Mouse (Mus musculus) gastrocnemius, postnatal 25 days (tissue): ENCODE data around the gene Sh3d21. TPM values are rescaled to one million over a fixed set of nuclear protein-coding genes. Genes with fewer than 3 reads are reported as not detected.
"Not testable (repeated sequence)": the region's sequence is repeated elsewhere in the genome, so short reads cannot be mapped to it uniquely, and the experiment has no call there.

Source experiments
- DNase-seq: peaks from one replicate; pipeline ENCODE4 v3.0.0; 2022
- total RNA-seq, 2 experiments: library from RNA; stranded (reverse); gene quantifications; 1 replicate in 1 of 2; 2 replicates in 1 of 2; pipeline ENCODE4 v1.2.3; 2021

Sh3d21 gene
- total RNA-seq, 2 experiments from 2014 or later: 0.94 to 1.3 TPM

DNA sequence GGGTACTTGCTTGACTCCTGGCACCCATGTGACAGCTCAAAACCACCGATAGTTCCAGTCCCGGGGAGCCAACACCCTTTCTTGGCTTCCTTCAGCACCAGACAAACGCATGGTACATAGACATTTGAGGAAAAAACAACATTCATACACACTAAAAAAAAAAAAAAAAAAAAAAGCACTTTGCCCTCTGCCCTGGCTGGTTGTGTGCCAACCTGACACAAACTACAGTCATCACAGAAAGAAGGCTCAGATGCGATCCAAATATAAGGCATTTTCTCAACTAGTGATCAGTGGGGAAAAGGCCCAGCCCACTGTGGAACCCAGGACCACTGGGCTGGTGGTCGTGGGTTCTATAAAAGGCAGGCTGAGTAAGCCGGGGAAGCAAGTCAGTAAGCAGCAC is 5.6 kb upstream of the Sh3d21 start:
- no peak for DNase-seq

DNA sequence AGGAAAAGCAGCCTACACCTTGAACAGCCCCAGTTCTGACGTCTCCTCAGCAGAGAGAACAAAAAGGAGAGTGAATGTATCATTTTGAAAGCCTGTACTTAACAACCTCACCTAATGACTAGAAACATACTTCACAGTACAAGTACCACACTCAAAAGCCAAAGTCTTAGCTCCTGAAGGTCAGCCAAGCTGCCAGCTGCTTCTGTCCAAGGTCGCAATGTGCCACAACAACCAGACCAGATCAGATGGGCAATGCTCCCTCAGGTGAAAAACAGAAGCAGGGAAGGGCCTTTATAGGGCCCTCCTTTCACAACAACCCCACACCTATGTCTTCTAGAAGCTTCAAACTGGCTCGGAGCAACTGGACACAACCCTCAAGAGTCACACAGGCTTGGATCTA is 2.8 kb upstream of the Sh3d21 start:
- DNase-seq: no peak

DNA sequence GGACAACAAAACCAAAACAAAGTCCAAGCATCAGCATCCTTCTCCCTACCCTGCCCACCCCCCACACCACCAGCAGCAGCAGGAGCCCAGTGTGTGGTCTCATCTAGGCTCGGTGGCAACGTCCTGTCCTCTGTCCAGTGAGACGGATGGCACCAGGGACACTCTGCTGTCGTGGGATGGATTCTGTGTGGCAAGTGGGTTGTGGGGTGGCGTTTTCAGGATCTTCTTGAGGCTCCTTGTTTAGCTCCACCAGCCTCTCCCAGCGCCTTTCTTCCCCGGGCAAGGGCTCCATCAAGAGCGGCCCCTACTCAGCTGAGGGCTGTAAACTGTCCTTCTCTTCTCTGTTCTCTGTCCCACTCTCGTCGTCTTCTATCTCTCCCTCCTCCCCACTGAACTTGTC is 1.8 kb upstream of the Sh3d21 start:
- DNase-seq: not testable (repeated sequence)

DNA sequence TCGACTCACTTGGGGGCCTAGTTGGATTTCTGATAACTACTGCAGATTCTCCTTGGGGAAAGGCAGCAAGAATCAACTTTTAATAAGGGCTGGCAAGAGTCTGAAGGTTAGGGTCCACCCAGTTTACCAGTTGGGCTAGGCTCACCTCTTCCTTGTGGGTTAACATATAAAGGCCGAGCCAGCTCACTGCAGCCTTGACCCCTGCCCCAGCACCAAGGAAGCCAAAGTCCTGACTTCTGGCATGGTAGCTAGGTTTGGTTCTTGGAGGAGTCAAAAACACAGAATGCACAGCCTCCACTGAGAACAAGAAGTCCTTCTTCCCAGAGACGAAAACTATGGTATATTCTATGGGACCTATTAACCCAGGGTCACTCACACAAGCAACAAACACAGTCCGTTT is 394 bp upstream of the Sh3d21 start:
- no peak for DNase-seq

DNA sequence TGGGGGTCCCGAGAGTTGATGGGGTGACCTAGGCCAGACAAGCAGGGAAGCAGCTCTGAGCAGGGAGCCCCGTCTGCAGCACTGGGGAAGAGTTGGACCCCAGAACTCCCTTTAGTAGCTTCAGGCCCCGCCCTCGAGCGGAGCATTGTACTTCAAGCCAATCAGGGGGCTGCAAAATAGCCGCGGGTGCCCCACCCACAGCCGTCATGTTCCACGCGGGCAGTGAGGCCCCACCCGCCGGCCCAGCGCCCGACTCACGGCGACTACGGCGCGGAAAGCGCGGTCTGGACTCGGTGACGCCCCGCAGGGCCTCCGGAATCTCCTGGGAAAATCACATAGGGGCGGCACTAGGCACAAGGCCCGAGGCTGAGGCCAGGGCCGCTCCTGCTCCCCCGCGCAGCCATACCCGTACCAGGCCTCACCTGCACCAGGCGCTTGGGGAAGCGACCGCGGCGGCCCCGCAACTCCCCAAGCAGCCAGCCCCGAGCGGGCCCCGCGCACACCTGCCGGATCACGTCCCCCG is 686 bp downstream of the Sh3d21 start:
- peak; percentile 92 for DNase-seq

DNA sequence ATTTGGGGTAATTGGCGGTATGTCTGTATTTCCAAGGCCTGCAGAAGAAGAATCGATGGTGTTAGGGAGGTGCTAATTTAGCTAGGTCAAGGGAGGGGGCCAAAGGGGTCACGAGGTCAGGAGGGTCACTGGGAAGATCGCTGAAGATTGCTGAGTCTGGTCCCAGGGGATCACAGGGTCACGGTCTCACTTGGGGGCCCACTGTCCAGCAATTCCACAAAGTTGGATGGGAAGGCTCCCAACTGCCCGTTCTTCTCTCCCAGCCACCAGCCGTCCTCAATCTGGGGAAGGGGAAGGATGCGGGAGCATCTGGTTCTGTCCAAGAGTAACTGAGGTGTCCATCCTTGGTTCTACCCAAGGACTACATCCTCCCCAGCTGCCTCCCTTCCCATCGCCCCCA is 1.3 kb downstream of the Sh3d21 start:
- no peak for DNase-seq

DNA sequence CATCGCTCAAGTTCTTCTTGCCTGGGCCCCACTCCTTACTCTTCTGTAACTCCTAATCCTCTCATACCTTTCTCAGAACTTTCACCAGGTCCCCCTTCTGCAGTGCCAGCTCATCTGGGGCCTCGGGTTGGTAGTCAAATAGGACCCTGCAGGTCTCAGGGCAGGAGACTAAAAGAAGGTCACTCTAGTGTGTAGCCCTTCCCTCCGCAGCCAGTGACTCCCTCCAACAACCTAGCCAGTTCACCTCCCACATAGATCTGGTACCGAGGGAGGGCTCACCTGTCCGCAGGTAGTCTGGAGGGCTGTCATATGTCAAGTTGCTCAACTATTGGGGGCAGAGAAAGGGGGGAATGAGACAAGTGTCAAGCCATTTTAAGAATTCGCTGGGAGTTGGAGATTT is 1.8 kb downstream of the Sh3d21 start:
- DNase-seq: no peak

DNA sequence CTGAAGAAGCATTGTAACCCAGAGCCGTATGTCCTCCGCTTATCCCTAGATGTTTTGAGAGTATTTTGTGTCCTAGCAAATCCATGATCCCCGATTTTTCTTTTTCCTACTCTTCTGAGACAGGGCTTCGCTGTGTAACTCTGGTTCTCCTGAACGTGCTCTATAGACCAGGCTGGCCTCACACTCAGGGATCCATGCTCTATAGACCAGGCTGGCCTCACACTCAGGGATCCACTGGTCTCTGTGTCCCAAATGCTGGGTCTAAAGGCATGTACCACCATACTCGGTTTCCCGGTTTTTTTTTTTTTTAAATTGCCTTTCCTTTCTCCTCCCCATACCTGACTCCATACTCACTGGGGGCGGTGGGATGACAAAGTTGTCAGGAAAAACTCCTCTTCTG is 2.3 kb downstream of the Sh3d21 start:
- DNase-seq: no peak

DNA sequence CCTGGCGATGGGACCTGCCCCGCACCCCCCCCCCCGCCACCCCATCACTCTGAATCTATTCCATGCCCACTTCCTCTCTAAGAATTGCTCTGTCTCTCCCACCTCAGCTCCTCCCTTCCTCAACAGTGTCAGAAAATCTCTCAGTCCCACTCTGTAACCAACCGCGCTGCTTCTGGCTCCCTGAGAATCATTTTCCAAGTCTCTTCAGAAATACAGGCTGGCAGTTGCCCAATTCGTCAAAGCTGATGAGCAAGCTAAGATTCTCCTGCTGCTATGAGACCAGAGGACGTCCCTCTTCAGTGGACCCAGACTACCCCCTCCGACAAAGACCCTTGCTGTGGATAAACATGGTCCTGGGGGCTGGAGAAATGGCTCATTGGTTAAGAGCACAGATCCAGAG is 3.8 kb downstream of the Sh3d21 start:
- no peak for DNase-seq

DNA sequence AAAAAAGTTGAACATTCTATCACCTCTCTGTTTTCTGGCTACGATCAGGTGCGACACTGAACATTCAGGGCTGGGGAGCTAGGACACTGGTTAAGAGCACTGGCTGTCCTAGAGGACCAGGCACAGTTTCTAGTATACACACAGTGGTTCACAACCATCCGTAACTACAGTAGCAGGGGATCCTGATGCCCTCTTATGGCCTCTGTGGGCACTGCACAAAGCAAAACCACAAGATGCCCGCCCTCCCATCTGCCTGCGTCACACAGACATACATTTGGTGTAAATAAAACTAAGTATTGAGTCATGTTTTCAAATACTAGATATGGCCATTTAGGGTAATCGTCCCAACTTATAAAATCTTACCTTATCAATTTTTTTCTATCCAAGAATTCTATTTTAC is 5.7 kb downstream of the Sh3d21 start:
- DNase-seq: no peak

DNA sequence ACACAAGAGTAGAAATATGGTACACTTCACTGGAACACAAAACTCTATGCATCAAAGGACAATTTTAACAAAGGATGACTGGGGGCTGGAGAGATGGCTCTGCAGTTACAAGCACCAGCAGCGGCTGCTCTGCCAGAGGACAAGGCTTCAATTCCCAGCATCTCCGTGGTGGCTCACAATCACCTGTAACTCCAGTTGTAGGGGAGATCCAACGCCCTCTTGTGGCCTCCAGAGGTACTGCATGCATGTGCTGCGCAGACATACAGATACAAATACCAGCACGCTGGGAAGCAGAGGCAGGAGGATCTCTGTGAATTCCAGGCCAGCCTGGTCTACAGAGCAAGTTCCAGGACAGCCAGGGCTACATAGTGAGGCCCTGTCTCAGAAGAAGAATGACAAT is 6.7 kb downstream of the Sh3d21 start:
- DNase-seq: no peak

DNA sequence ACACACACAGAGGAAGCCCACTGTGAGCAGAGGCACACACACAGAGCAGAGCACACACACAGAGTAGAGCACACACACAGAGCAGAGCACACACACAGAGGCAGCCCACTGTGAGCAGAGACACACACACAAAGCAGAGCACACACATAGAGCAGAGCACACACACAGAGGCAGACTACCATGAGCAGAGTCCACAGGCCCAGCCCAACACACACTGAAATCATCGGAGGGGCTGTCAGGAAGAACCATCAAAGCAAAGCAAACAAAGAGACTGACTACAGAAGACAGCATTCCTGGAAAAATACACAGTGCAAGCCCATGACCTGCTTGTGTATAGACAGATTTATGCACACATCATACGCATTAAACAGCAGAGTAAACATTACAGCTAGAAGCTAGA is 7.4 kb downstream of the Sh3d21 start:
- DNase-seq: no peak

DNA sequence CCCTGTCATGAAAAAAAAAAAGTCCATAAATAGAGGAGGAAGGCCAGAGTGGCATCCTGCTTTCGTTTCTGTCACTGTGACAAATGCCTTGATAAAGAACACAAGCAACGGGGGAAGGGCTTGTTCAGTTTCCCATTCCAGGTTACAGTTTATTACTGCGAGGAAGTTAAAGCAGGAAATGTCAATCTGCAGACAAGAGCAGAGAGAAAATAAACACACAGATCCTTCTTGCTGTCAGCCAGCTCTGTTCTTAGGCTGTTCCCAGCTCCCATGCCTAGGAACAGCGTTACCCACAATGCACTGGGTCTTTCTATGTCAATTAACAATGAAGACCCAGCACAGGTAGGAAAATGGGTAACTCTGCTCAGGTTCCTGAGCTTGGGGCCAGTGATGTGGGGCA is 8.1 kb downstream of the Sh3d21 start:
- DNase-seq: no peak

DNA sequence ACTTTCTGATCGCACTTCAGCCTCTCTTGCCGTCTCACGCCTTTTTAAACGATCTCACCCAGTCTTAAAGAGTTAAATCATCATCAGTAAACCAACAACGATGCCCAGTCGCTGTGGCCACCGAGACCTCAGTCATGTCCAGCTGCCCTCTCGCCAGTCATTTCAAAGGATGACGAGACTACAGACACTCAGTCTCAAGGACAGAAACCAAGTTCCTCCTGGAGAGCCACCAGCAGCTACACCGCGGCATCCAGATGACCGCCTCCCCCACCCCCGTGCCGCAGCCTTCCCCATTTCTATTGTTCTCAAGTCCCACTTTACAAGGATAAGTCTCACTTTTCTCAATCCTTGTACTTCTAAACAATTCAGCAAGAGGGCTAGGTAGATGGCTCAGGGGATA is 10.4 kb downstream of the Sh3d21 start:
- no peak for DNase-seq

DNA sequence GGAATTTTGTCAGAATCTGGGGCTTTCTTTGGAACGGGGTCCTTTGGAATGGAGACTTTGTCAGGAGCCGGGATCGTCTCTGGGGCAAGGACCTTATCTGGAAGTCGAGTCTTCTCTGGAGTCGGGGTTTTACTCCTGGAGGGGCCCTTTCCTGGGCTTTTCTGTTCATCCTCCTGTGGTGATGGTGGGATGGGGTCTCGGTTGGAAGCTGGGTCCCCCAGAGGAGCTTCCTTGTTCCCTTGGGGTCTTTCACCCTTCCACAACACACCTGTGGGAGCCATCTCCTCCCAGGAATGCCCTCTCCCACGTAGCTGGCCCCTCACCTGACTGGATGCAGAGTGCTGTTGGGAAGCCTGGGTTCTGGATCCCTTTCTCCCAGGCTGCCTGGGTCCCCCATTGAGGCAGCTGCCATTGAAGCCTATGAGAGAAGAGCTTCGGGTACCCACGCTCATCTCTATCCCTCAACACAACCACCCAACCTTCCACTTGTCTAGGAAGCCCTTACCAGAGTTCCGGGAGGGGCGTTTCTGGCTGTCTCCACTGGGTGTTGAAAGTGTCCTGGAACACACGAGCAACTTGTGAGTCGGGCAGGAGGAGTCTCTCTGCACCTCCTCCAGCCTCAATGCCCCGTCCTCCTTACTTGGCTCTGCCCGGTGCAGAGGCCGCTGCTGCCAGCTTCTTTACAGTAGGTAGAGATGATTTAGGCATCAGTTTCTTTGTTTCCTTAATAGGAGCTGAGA is 11.4 kb downstream of the Sh3d21 start:
- no peak for DNase-seq

DNA sequence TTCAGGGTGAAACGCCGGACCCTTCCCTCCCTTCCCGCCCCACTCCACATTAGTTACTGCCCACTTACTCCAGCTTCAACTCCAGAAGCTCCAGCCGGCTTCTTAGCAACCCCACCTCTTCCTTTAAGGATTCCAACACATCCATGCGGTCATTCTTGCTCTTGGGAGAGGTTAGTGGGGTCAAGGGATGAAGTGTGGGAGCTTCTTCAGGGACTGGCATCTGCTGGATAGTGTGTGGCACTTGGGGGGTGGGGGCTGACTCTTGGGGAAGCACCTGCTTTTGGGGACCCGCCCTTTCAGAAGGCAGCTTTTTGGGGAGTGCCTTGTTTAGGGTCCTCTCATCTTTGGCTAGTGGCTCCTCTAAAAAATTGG is 12.4 kb downstream of the Sh3d21 start:
- DNase-seq: no peak

DNA sequence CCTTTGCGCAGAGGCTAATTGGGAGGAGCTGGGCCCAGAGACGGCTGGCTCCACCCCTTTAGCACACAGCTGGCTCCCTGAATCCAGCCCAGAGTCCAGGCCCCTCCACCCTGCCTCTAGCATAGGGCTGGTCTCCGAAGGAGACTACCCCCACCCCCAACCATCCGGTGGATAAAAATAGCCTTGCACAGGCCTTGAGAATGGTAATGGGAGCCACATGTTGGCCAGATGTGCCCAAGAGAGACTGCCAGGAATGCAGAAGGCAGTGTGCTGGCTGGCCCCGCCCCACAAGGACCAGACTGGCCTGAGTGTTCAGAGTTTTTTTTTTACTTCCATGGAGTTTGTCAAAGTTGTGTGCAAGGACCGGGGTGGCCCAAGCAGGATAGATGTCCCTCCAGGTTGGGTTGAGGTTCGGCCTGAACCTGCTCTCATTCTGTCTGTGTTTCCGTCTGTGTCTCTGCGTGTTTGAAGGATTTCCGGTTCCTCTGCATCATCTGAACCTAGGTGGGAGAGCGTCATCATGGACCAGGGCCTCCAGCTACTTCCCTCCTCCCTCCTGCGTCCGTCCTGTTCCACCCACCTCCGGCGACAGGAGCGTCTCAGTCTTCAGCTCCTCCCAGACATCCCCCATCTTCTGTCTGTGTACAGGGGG is 12.9 kb downstream of the Sh3d21 start:
- peak; percentile 87 for DNase-seq

DNA sequence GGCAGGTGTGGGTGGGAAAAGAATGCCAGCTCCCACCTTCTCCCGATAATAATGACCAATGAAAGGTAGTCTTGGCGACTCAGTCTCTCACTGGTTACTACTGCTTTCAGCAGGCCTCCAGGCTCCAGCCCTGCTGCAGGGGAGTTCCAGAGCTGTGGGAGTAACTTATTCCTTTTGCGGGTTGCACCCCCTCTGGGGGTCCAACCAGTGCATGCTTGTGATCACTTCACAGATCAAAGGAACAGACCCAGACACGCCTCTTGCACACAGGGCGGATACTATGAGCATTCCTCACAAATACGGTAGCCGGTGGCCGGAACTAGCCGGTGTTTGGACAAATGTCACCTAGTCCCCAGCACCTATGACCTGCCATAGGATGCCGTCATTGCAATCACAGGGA is 13.5 kb downstream of the Sh3d21 start:
- DNase-seq: peak; percentile 16

DNA sequence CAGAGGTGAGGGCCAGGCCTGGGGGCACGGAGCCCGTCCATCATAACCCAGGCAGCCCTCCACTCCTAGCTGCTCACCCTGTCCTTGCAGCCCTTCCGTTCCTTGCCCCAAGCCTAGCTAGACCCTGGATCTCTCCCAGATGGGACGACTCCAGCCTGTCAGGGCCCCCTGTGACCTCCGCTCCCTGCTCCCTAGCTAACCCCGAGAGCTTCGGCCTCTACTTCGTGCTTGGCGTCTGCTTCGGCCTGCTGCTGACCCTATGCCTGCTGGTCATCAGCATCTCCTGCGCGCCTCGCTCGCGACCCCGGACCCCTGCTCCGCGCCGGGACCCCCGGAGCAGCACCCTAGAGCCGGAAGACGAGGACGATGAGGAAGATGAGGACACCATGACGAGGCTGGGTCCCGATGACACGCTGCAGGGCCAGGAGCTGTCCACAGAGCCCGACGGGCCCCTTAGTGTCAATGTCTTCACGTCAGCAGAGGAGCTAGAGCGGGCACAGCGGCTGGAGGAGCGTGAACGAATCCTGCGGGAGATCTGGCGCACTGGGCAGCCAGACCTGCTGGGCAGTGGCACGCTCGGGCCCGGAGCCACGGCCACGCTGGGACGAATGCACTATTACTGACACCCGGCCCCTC is 14.1 kb downstream of the Sh3d21 start:
- DNase-seq: no peak

DNA sequence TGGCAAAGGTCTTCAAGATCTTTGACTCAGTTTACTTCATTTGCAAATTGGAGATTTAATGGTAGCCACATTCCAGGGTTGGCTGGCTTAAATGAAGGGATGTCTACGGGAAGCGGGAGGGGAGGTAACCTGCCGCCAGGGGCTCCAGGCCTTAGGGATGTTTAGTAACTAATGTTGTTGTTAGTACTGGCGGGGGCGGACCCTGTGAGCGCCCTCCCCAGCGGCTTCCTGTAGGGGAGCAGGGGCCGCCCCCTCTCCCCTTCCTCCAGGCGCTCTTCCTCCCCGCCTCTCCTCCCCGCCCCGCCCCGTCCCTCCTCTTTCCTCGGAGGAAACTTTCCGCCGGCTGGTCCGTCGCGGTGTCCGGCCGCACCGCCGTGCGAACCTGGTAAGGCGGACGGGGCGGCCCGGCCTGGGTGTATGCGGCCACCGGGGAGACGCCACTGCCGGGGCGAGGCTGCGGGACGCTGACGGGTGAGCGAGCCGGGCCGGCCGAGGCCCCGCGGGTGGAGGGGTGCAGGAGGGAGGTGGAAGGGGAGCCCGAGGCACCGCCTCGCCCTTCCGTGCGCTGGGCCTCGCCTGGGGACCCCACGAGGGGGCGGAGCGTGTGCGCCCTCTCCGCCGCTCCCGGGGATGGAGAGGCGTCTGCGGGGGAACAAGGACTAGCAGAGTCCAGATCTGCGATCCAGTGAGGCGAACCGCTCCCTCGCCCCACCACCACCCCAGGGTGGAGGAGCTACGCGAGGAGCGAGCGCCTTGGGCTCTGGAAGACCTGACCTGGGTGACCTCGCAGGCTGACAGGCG is 14.9 kb downstream of the Sh3d21 start:
- DNase-seq: peak; percentile 81

DNA sequence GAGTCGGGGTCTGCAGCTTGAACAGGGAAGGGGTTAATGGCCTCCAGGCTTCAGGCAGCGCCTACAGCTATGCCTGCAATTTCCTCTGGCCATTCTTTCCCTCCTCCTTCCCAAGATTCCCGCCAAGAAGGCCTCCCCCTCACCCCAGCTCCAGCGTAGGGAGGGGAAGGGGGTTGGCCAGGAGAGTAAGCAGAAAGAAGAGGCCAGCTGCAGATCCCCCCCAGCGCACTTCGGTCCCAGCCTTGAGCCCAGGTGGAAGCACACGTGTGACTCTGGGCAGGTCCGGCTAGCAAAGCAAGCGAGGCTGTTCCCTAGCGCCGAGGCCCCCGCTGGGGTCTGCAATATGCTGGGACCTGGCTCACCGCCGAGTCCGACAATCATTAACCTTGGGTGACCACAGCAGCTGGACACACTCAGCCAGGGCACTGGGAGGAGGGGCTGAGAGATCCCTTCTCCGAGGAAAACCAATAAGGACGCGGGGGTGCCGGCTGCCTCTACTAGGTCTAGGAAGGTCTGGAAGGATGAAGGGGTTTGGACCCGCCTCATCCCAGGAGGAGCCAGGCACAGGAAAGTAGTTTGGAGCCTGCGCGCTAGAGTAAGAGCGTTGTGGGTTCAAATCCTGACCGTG is 15.6 kb downstream of the Sh3d21 start, which contains the start of gene Eva1b:
Gene Eva1b (plus strand): TSS at position 212 of the 628 bp plus-strand sequence.
- peak; percentile 64 for DNase-seq

DNA sequence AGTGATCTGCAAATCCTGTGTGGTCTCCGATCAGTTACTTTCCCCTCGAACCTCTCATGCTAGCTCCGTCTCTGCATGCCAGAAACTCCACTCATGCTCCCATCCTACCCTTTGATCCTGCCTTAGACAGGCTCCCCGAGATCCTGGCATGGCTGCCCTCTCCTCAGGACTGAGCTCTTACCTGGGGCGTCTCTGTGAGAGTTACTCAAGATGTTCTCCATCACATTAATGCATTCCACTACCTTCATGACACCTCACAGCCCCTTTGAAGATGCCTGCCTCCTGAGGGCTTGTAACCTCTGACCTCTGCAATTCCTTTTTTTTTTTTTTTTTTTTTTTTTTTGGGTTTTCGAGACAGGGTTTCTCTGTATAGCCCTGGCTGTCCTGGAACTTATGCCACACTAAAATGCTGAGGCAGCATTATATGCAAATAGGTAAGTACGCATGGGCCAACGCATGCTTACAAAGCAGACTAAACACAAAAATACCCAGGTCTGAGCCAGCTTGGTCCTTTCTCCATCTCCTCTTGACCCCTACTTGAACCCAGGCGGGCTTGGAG is 16.2 kb downstream of the Sh3d21 start:
- no peak for DNase-seq
